Mouse (Mus musculus) liver, postnatal 0 days (tissue): ENCODE measurements around the gene Pgm2.

Source experiments
- CTCF ChIP-seq: sonication (generic); IDR thresholded peaks from 2 replicates; pipeline ENCODE4 v1.5.1; 2016; ENCODE audit warnings: antibody characterized with exemption, low read depth
- EP300 ChIP-seq: IDR thresholded peaks from 2 replicates; pipeline ENCODE4 v1.6.1; 2016; ENCODE audit warnings: antibody characterized with exemption, low read depth, mild to moderate bottlenecking

GRCm38 (mm10) chr5:64149184-64150127 lies 56.7 kb downstream of the Pgm2 start:
- TF ChIP-seq CTCF (no peak), EP300 (0 out of 2 replicates have a peak, but pooled peaks have one; percentile 43)
